Mouse (Mus musculus) forebrain, postnatal 0 days (tissue): ENCODE measurements around the gene Ccdc146. TPM values are rescaled to one million over a fixed set of nuclear protein-coding genes. Genes with fewer than 3 reads are reported as not detected.

Source experiments
- ATAC-seq: fragments of 200-750 bp; cut with Nextera tagmentation; 2 replicates; pipeline ENCODE4 v1.8.0; 2017; ENCODE audit warnings: mild to moderate bottlenecking, moderate library complexity
- DNase-seq: peaks from one replicate; pipeline ENCODE4 v3.0.0-alpha.2; 2015
- H3K27ac ChIP-seq: fragments of 300-500 bp; sonication (generic); 2 replicates; pipeline ENCODE4 v1.5.1; 2014; ENCODE audit warnings: low read depth, mild to moderate bottlenecking, antibody characterized with exemption, low read length, moderate library complexity, mixed read lengths
- H3K27me3 ChIP-seq: fragments of 300-500 bp; sonication (generic); 2 replicates; pipeline ENCODE4 v1.6.1; 2014; ENCODE audit warnings: mild to moderate bottlenecking, low read length, mixed read lengths; ENCODE audit not compliant: insufficient read depth
- H3K36me3 ChIP-seq: fragments of 300-500 bp; sonication (generic); 2 replicates; pipeline ENCODE4 v1.6.1; 2014; ENCODE audit warnings: mild to moderate bottlenecking, moderate library complexity; ENCODE audit not compliant: insufficient read depth
- H3K4me1 ChIP-seq: fragments of 300-500 bp; sonication (generic); 2 replicates; pipeline ENCODE4 v1.6.1; 2014; ENCODE audit warnings: antibody characterized with exemption; ENCODE audit not compliant: insufficient read depth
- H3K4me2 ChIP-seq: fragments of 300-500 bp; sonication (generic); 2 replicates; pipeline ENCODE4 v1.6.1; 2014; ENCODE audit warnings: low read depth, mild to moderate bottlenecking, moderate library complexity
- H3K4me3 ChIP-seq: fragments of 300-500 bp; sonication (generic); 2 replicates; pipeline ENCODE4 v1.5.1; 2014; ENCODE audit warnings: low read depth, low read length, mixed read lengths
- H3K9ac ChIP-seq: fragments of 300-500 bp; sonication (generic); 2 replicates; pipeline ENCODE4 v1.6.1; 2014; ENCODE audit warnings: mild to moderate bottlenecking
- H3K9me3 ChIP-seq: fragments of 300-500 bp; sonication (generic); 2 replicates; pipeline ENCODE4 v1.6.1; 2016; ENCODE audit warnings: low read length
- CTCF ChIP-seq: sonication (generic); IDR thresholded peaks from 2 replicates; pipeline ENCODE4 v1.5.1; 2016; ENCODE audit warnings: antibody characterized with exemption, control low read depth, low read depth
- WGBS: fragments of 180-500 bp; shearing (Covaris S2); extraction: QIAGEN DNeasy Blood & Tissue Kit; methylation state at CpG from one replicate; pipeline ENCODE4 v1.1.7; 2014; 5-methylcytosine and 5-hydroxymethylcytosine counted together
- polyA plus RNA-seq: library from polyadenylated mRNA; unstranded; fragments of >200 nt; fragmentation: Nextera tagmentation; extraction: Ambion mirVana; gene quantifications from 2 replicates; pipeline ENCODE4 v1.2.1, GENCODE M21; 2015
- total RNA-seq: library from RNA; depleted of rRNA; stranded (reverse); fragments of >200 nt; gene quantifications from 2 replicates; pipeline ENCODE4 v1.2.3, GENCODE M21; 2014

The Ccdc146 gene
- total and polyA plus RNA-seq, 2 experiments from 2014 or later = 1.1 to 1.7 TPM

- H3K4me3 ChIP-seq = no peak overlapping the region
- no peaks in the 10 kb centered on the region for H3K36me3 ChIP-seq
- H3K27ac ChIP-seq = no peak overlapping the region
- DNase-seq = no peak
- no peaks in the 10 kb centered on the region for H3K27me3 ChIP-seq
- no peaks in the 10 kb centered on the region for H3K9me3 ChIP-seq
- H3K4me2 ChIP-seq = no peak overlapping the region
- no peak for TF ChIP-seq CTCF
- H3K4me1 ChIP-seq = no peaks in the 10 kb centered on the region
- WGBS = 24% methylated on average over 8 of the region's 8 CpGs
- no peak overlapping the region for H3K9ac ChIP-seq
- ATAC-seq = no peak
Measured at GRCm38 (mm10) chr5:21436471-21436975, 12.0 kb upstream of the Ccdc146 start.

GRCm38 (mm10) chr5:21434148-21434929 is 9.9 kb upstream of the Ccdc146 start:
- H3K9me3 ChIP-seq = no peaks in the 10 kb centered on the region
- TF ChIP-seq CTCF = peak; percentile 71
- no peaks in the 10 kb centered on the region for H3K36me3 ChIP-seq
- H3K4me1 ChIP-seq = no peaks in the 10 kb centered on the region
- H3K4me3 ChIP-seq = no peak overlapping the region
- H3K9ac ChIP-seq = no peak overlapping the region
- no peaks in the 10 kb centered on the region for H3K27me3 ChIP-seq
- H3K27ac ChIP-seq = no peak overlapping the region
- WGBS = 61% methylated on average over 11 of the region's 11 CpGs
- H3K4me2 ChIP-seq = no peak overlapping the region
- ATAC-seq (peak; percentile 85), DNase-seq (peak; percentile 73)

- TF ChIP-seq CTCF = no peak
- 0 out of 2 replicates have a peak overlapping the region, but pooled peaks have one; percentile 89 for H3K4me2 ChIP-seq
Measured at GRCm38 (mm10) chr5:21426666-21427065, 2.2 kb upstream of the Ccdc146 start.

GRCm38 (mm10) chr5:21420609-21421008 is 3.9 kb downstream of the Ccdc146 start:
- peak; percentile 31 for DNase-seq
- 39% methylated on average over 1 of the region's 1 CpGs for WGBS
- no peak overlapping the region for H3K4me3 ChIP-seq
- H3K36me3 ChIP-seq = no peaks in the 10 kb centered on the region
- ATAC-seq = no peak
- peak; percentile 55 for TF ChIP-seq CTCF
- no peaks in the 10 kb centered on the region for H3K9me3 ChIP-seq
- H3K27ac ChIP-seq = no peak overlapping the region
- no peak overlapping the region for H3K4me2 ChIP-seq
- H3K9ac ChIP-seq = no peak overlapping the region
- H3K4me1 ChIP-seq = no peaks in the 10 kb centered on the region
- H3K27me3 ChIP-seq = no peaks in the 10 kb centered on the region

More at GRCm38 (mm10) chr5:21426666-21427065, 2.2 kb upstream of the Ccdc146 start:
- no peaks in the 10 kb centered on the region for H3K9me3 ChIP-seq
- no peak overlapping the region for H3K9ac ChIP-seq
- WGBS = 95% methylated on average over 6 of the region's 6 CpGs
- H3K27me3 ChIP-seq = no peaks in the 10 kb centered on the region
- no peak overlapping the region for H3K4me3 ChIP-seq
- H3K4me1 ChIP-seq = 0 out of 2 replicates have a peak, but pooled peaks cover 3% of the 10 kb centered on the region
- H3K27ac ChIP-seq = no peak overlapping the region
- DNase-seq = no peak
- ATAC-seq = no peak
- H3K36me3 ChIP-seq = no peaks in the 10 kb centered on the region

GRCm38 (mm10) chr5:21418613-21419012 is 5.9 kb downstream of the Ccdc146 start:
- Histone ChIP-seq H3K9ac (no peak overlapping the region), H3K9me3 (no peaks in the 10 kb centered on the region), H3K4me2 (no peak overlapping the region), H3K36me3 (no peaks in the 10 kb centered on the region), H3K27ac (no peak overlapping the region), H3K27me3 (no peaks in the 10 kb centered on the region), H3K4me3 (no peak overlapping the region), H3K4me1 (no peaks in the 10 kb centered on the region)
- TF ChIP-seq CTCF = no peak
- DNase-seq (no peak), ATAC-seq (no peak)
- 65% methylated on average over 4 of the region's 4 CpGs for WGBS

GRCm38 (mm10) chr5:21414116-21414820 is 10.2 kb downstream of the Ccdc146 start:
- ATAC-seq (no peak), DNase-seq (no peak)
- H3K36me3 ChIP-seq = no peaks in the 10 kb centered on the region
- H3K27ac ChIP-seq = no peak overlapping the region
- no peak overlapping the region for H3K9ac ChIP-seq
- no peak overlapping the region for H3K4me2 ChIP-seq
- H3K4me1 ChIP-seq = no peaks in the 10 kb centered on the region
- no peaks in the 10 kb centered on the region for H3K27me3 ChIP-seq
- no peak overlapping the region for H3K4me3 ChIP-seq
- H3K9me3 ChIP-seq = no peaks in the 10 kb centered on the region
- no peak for TF ChIP-seq CTCF
- 67% methylated on average over 1 of the region's 1 CpGs for WGBS

GRCm38 (mm10) chr5:21413322-21413721 is 11.2 kb downstream of the Ccdc146 start:
- Histone ChIP-seq H3K36me3 (no peaks in the 10 kb centered on the region), H3K9me3 (no peaks in the 10 kb centered on the region), H3K4me2 (no peak overlapping the region), H3K27ac (no peak overlapping the region), H3K9ac (no peak overlapping the region), H3K27me3 (no peaks in the 10 kb centered on the region), H3K4me1 (no peaks in the 10 kb centered on the region), H3K4me3 (no peak overlapping the region)
- ATAC-seq (no peak), DNase-seq (no peak)
- TF ChIP-seq CTCF = no peak
- 90% methylated on average over 3 of the region's 3 CpGs for WGBS
